Mouse (Mus musculus) stomach, embryonic 14.5 days (tissue): Measurements from ENCODE around the gene Klhl2. TPM values are rescaled to one million over a fixed set of nuclear protein-coding genes. Genes with fewer than 3 reads are reported as not detected.
A peak's percentile ranks its signal among the peaks of the same experiment; 100 is the strongest.

Experiments
- ATAC-seq: fragments of 200-750 bp; cut with Nextera tagmentation; 2 replicates; pipeline ENCODE4 v1.8.0; 2017; ENCODE audit warnings: low read depth, moderate TSS enrichment; ENCODE audit not compliant: insufficient number of reproducible peaks, insufficient read depth, low FRiP score
- H3K27ac ChIP-seq: fragments of 300-500 bp; sonication (generic); 2 replicates; pipeline ENCODE4 v1.5.1; 2014; ENCODE audit warnings: mild to moderate bottlenecking, low read length, moderate library complexity, mixed read lengths
- H3K27me3 ChIP-seq: fragments of 300-500 bp; sonication (generic); 2 replicates; pipeline ENCODE4 v1.6.1; 2014; ENCODE audit warnings: low read length, control low read depth, mixed read lengths; ENCODE audit not compliant: control insufficient read depth, insufficient read depth
- H3K36me3 ChIP-seq: fragments of 300-500 bp; sonication (generic); 2 replicates; pipeline ENCODE4 v1.6.1; 2014; ENCODE audit warnings: mild to moderate bottlenecking, control low read depth, low read length, moderate library complexity, mixed read lengths; ENCODE audit not compliant: control insufficient read depth, insufficient read depth
- H3K4me1 ChIP-seq: fragments of 300-500 bp; sonication (generic); 2 replicates; pipeline ENCODE4 v1.6.1; 2014; ENCODE audit warnings: low read length, control low read depth, mixed read lengths; ENCODE audit not compliant: control insufficient read depth, insufficient read depth
- H3K4me2 ChIP-seq: fragments of 300-500 bp; sonication (generic); replicated peaks from 2 replicates; pipeline ENCODE4 v1.6.1; 2014; ENCODE audit warnings: low read depth, low read length, control low read depth
- H3K4me3 ChIP-seq: fragments of 300-500 bp; sonication (generic); 2 replicates; pipeline ENCODE4 v1.5.1; 2014; ENCODE audit warnings: low read depth, low read length, control low read depth
- H3K9ac ChIP-seq: fragments of 300-500 bp; sonication (generic); replicated peaks from 2 replicates; pipeline ENCODE4 v1.6.1; 2014; ENCODE audit warnings: low read depth, mild to moderate bottlenecking, control low read depth, low read length, moderate library complexity, mixed read lengths
- H3K9me3 ChIP-seq: fragments of 300-500 bp; sonication (generic); 2 replicates; pipeline ENCODE4 v1.6.1; 2016; ENCODE audit warnings: low read depth, low read length, control low read depth; ENCODE audit not compliant: control insufficient read depth
- WGBS: fragments of 180-500 bp; shearing (Covaris S2); extraction: QIAGEN DNeasy Blood & Tissue Kit; methylation state at CpG from one replicate; pipeline ENCODE4 v1.1.7; 2014; 5-methylcytosine and 5-hydroxymethylcytosine counted together
- polyA plus RNA-seq: library from polyadenylated mRNA; unstranded; fragments of >200 nt; fragmentation: Nextera tagmentation; extraction: Ambion mirVana; gene quantifications from 2 replicates; pipeline ENCODE4 v1.2.1, GENCODE M21; 2014

Klhl2 gene
- polyA plus RNA-seq, 1 experiment from 2014 or later, result 8.1 TPM

- H3K9me3 ChIP-seq, result no peaks in the 10 kb centered on the region
- H3K4me2 ChIP-seq, result no peak overlapping the region
- no peak overlapping the region for H3K4me3 ChIP-seq
- ATAC-seq, result no peak
- H3K9ac ChIP-seq, result no peak overlapping the region
- no peaks in the 10 kb centered on the region for H3K27me3 ChIP-seq
- H3K4me1 ChIP-seq, result no peaks in the 10 kb centered on the region
- WGBS, result 65% methylated on average over 10 of the region's 10 CpGs
- peaks cover 5% of the 10 kb centered on the region; the same call in 1 of the 2 replicates for H3K36me3 ChIP-seq
- no peak overlapping the region for H3K27ac ChIP-seq
These were observed 103.4 kb downstream of the Klhl2 start for GRCm38 (mm10) chr8:64746215-64747058.

- WGBS, result 89% methylated on average over 13 of the region's 13 CpGs
- Histone ChIP-seq H3K9ac (no peak overlapping the region), H3K27ac (no peak overlapping the region), H3K4me3 (no peak overlapping the region), H3K27me3 (no peaks in the 10 kb centered on the region), H3K4me1 (no peaks in the 10 kb centered on the region), H3K9me3 (no peaks in the 10 kb centered on the region), H3K36me3 (no peaks in the 10 kb centered on the region), H3K4me2 (no peak overlapping the region)
- ATAC-seq, result no peak
These were observed 109.1 kb downstream of the Klhl2 start for GRCm38 (mm10) chr8:64740547-64741211.

- Histone ChIP-seq H3K27ac (no peak overlapping the region), H3K4me1 (no peaks in the 10 kb centered on the region), H3K4me2 (no peak overlapping the region), H3K9me3 (no peaks in the 10 kb centered on the region), H3K9ac (no peak overlapping the region), H3K27me3 (no peaks in the 10 kb centered on the region), H3K4me3 (no peak overlapping the region), H3K36me3 (no peaks in the 10 kb centered on the region)
- no peak for ATAC-seq
- WGBS, result 75% methylated on average over 1 of the region's 1 CpGs
These were observed 110.9 kb downstream of the Klhl2 start for GRCm38 (mm10) chr8:64738916-64739315.

- Histone ChIP-seq H3K27me3 (no peaks in the 10 kb centered on the region), H3K4me3 (no peak overlapping the region), H3K27ac (no peak overlapping the region), H3K4me2 (no peak overlapping the region), H3K9me3 (no peaks in the 10 kb centered on the region), H3K9ac (no peak overlapping the region), H3K4me1 (peaks cover 2% of the 10 kb centered on the region; the same call in 1 of the 2 replicates), H3K36me3 (no peaks in the 10 kb centered on the region)
- WGBS, result 73% methylated on average over 3 of the region's 3 CpGs
- no peak for ATAC-seq
These were observed 113.0 kb downstream of the Klhl2 start for GRCm38 (mm10) chr8:64736767-64737323.

- 86% methylated on average over 8 of the region's 8 CpGs for WGBS
- H3K4me3 ChIP-seq, result no peak overlapping the region
- no peak for ATAC-seq
- H3K36me3 ChIP-seq, result peaks cover 7% of the 10 kb centered on the region
- no peak overlapping the region for H3K27ac ChIP-seq
- H3K4me2 ChIP-seq, result no peak overlapping the region
- H3K27me3 ChIP-seq, result no peaks in the 10 kb centered on the region
- H3K9ac ChIP-seq, result no peak overlapping the region
- no peaks in the 10 kb centered on the region for H3K9me3 ChIP-seq
- peaks cover 3% of the 10 kb centered on the region; the same call in 1 of the 2 replicates for H3K4me1 ChIP-seq
These were observed 114.7 kb downstream of the Klhl2 start for GRCm38 (mm10) chr8:64735161-64735560.

- peak within 1 kb of the TSS; percentile 58 for H3K4me3 ChIP-seq
- H3K9ac ChIP-seq, result peak within 1 kb of the TSS; percentile 38; the same call in 1 of the 2 replicates
- H3K9me3 ChIP-seq, result no peaks in the 10 kb centered on the region
- H3K4me1 ChIP-seq, result peaks cover 3% of the 10 kb centered on the region; the same call in 1 of the 2 replicates
- under 1% methylated on average over 60 of the region's 60 CpGs for WGBS
- peak within 1 kb of the TSS; percentile 79 for H3K4me2 ChIP-seq
- peak within 1 kb of the TSS; percentile 6; the same call in 1 of the 2 replicates for H3K27ac ChIP-seq
- no peaks in the 10 kb centered on the region for H3K27me3 ChIP-seq
- peaks cover 12% of the 10 kb centered on the region for H3K36me3 ChIP-seq
- peak; percentile 100 for ATAC-seq
These were observed 116.4 kb downstream of the Klhl2 start, which contains the start of gene Msmo1 for GRCm38 (mm10) chr8:64733271-64733943. Gene Msmo1 (minus strand): TSS chr8:64733792.

GRCm38 (mm10) chr8:64732596-64732995, 117.2 kb downstream of the Klhl2 start:
- Histone ChIP-seq H3K36me3 (peaks cover 14% of the 10 kb centered on the region), H3K27ac (no peak overlapping the region), H3K4me1 (peaks cover 3% of the 10 kb centered on the region; the same call in 1 of the 2 replicates), H3K4me2 (peak overlapping the region; percentile 79), H3K9me3 (no peaks in the 10 kb centered on the region), H3K27me3 (no peaks in the 10 kb centered on the region), H3K9ac (peak overlapping the region; percentile 38; the same call in 1 of the 2 replicates), H3K4me3 (peak overlapping the region; percentile 58)
- ATAC-seq, result no peak
- 8% methylated on average over 9 of the region's 9 CpGs for WGBS

GRCm38 (mm10) chr8:64728156-64728555, 121.7 kb downstream of the Klhl2 start:
- H3K9me3 ChIP-seq, result no peaks in the 10 kb centered on the region
- H3K27ac ChIP-seq, result no peak overlapping the region
- H3K27me3 ChIP-seq, result no peaks in the 10 kb centered on the region
- peaks cover 3% of the 10 kb centered on the region; the same call in 1 of the 2 replicates for H3K4me1 ChIP-seq
- 87% methylated on average over 7 of the region's 7 CpGs for WGBS
- no peak for ATAC-seq
- H3K4me3 ChIP-seq, result no peak overlapping the region
- no peak overlapping the region for H3K9ac ChIP-seq
- peaks cover 28% of the 10 kb centered on the region for H3K36me3 ChIP-seq
- no peak overlapping the region for H3K4me2 ChIP-seq
